12 mouse cellular contexts compared by ENCODE assay signal in genomic region chr2:46370949-46371348, GRCm38 (mm10).
A peak's percentile ranks its signal among the peaks of the same experiment; 100 is the strongest.
DNase-seq lines count a peak whose midpoint lies in the region; ATAC-seq and TF ChIP-seq lines count a peak whose summit lies in the region.
"Had no signal": no experiment of that assay in that cellular context is flagged by ENCODE, and none has a peak within 500 bp of the region (broad histone marks: within the 10 kb centered on the region; RNA-seq: fewer than 3 reads in every experiment).

No protein-coding gene starts in this region.

- no peaks in the 10 kb centered on the region for H3K4me1 ChIP-seq in liver, adult 2 months (ENCODE audit: control insufficient read depth, insufficient read depth, low read length)

- 59% methylated on average over 5 of the region's 5 CpGs for WGBS in liver, adult 2 months

- peak; percentile 65 for DNase-seq in CD4-positive helper T cell, adult 2 months (ENCODE audit: low read depth, low spot score)
- peak; percentile 17 for DNase-seq in Patski (ENCODE audit: low read depth, low spot score)
- DNase-seq in liver, adult 2 months (ENCODE audit: extremely low read depth, low read depth, low spot score) = peak; percentile 7
- DNase-seq in kidney, adult 9 months = no peak
- no peak for DNase-seq in heart, adult 8-10 months (ENCODE audit: low spot score)
- DNase-seq in layer of hippocampus, postnatal 10 days (ENCODE audit: low spot score in 2 of 2) = no peak
- no peak for DNase-seq in right cerebral cortex, postnatal 36 days (ENCODE audit: low spot score in 2 of 2)
- DNase-seq: gastrocnemius, postnatal 14 days; layer of hippocampus, postnatal 36 days had no signal

- CTCF ChIA-PET in Patski (lab: Charles Lee) = no interaction called here

- ATAC-seq in Patski = peak; percentile 54

- H3K27me3 ChIP-seq in Patski (no peaks in the 10 kb centered on the region), myocyte (ENCODE audit: control insufficient read depth, insufficient read depth, insufficient read length) (no peaks in the 10 kb centered on the region)
- no peaks in the 10 kb centered on the region for H3K27me3 ChIP-seq in liver, adult 2 months (ENCODE audit: control insufficient read depth, insufficient read depth, low read length)

- H3K4me3 ChIP-seq in liver, adult 2 months (ENCODE audit: insufficient read depth, low read depth, low read length) = no peak overlapping the region
- no peak overlapping the region for H3K4me3 ChIP-seq in myocyte

- POLR2A ChIA-PET in Patski (lab: Charles Lee) = no interaction called here

- H3ac ChIP-seq in myocyte (ENCODE audit: control insufficient read depth, insufficient read length) = no peak overlapping the region

- no peak overlapping the region for H3K9ac ChIP-seq in liver, adult 2 months (ENCODE audit: low read depth, low read length)
- H3K9ac ChIP-seq: hindbrain, embryonic 14.5 days had no signal

- TF ChIP-seq POLR2A in liver, adult 2 months (IDR thresholded peaks at IDR 0.05; ENCODE audit: extremely low read depth, insufficient read depth, low read length) = no peak
- TF ChIP-seq POLR2A in myocyte (IDR thresholded peaks at IDR 0.05; ENCODE audit: insufficient read length, low read depth) = no peak

- no peaks in the 10 kb centered on the region for H3K36me3 ChIP-seq in liver, adult 2 months (ENCODE audit: control insufficient read depth, insufficient read depth, low read length)
- no peaks in the 10 kb centered on the region for H3K36me3 ChIP-seq in myocyte (ENCODE audit: control insufficient read depth, insufficient read depth)

- no peak overlapping the region for H3K27ac ChIP-seq in liver, adult 2 months (replicated peaks; ENCODE audit: insufficient read depth, low read depth, low read length)
- H3K27ac ChIP-seq: hindbrain, embryonic 14.5 days had no signal

- in situ Hi-C loops in Patski (cut with MboI; ENCODE audit: low pct_unique_long_range_greater_than_20kb) = no loop called here

- TF ChIP-seq CTCF in Patski (IDR thresholded peaks at IDR 0.05) = no peak
- no peak for TF ChIP-seq CTCF in liver, adult 2 months (IDR thresholded peaks at IDR 0.05; ENCODE audit: low read depth, low read length)

- peak overlapping the region; percentile 16 for H3K4me2 ChIP-seq in myocyte (ENCODE audit: low read depth)
- H3K4me2 ChIP-seq: hindbrain, embryonic 14.5 days; midbrain, embryonic 11.5 days had no signal

- H3K79me2 ChIP-seq in liver, adult 2 months (ENCODE audit: control insufficient read depth, insufficient read depth, low read length) = no peaks in the 10 kb centered on the region
- no peaks in the 10 kb centered on the region for H3K79me2 ChIP-seq in myocyte (ENCODE audit: control insufficient read depth, insufficient read depth)

TF ChIP-seq in myocyte, 11 proteins besides CTCF, POLR2A, EP300 and RAD21:
- TF ChIP-seq TCF12 (IDR thresholded peaks at IDR 0.05; ENCODE audit: insufficient read depth, poor library complexity, severe bottlenecking) (peak; percentile 46), MYOD1 (IDR thresholded peaks at IDR 0.05; ENCODE audit: control insufficient read depth in 1 of 3, insufficient read length in 2 of 3, low read depth in 2 of 3) (peak in 1 of 3 experiments; percentile 79), REST (IDR thresholded peaks at IDR 0.05; ENCODE audit: insufficient read depth, insufficient read length) (no peak), MYOG (IDR thresholded peaks at IDR 0.05; ENCODE audit: control insufficient read depth in 1 of 3, insufficient read depth in 1 of 3, insufficient read length in 2 of 3, low read depth in 2 of 3) (peak in 2 of 3 experiments; percentile 29 to 37), CEBPB (IDR thresholded peaks at IDR 0.05; ENCODE audit: insufficient read depth, poor library complexity, severe bottlenecking) (peak; percentile 91)
TF ChIP-seq in myocyte: peak in this region for 4.

Comparison
In these comparisons a context has a peak if more than half of its experiments do, and no peak if none do; other contexts are left out.
1. DNase-seq: peak in CD4-positive helper T cell, adult 2 months (single experiment), Patski (single experiment) and liver, adult 2 months (single experiment); none in kidney, adult 9 months (single experiment), heart, adult 8-10 months (single experiment), layer of hippocampus, postnatal 10 days (0 of 2) and right cerebral cortex, postnatal 36 days (0 of 2).